Mouse (Mus musculus): ENCODE data around the gene Ddx58. TPM values are rescaled to one million over a fixed set of nuclear protein-coding genes. Genes with fewer than 3 reads are reported as not detected.

The Ddx58 gene
- polyA plus RNA-seq, 1 experiment, result 43.6 TPM

DNA sequence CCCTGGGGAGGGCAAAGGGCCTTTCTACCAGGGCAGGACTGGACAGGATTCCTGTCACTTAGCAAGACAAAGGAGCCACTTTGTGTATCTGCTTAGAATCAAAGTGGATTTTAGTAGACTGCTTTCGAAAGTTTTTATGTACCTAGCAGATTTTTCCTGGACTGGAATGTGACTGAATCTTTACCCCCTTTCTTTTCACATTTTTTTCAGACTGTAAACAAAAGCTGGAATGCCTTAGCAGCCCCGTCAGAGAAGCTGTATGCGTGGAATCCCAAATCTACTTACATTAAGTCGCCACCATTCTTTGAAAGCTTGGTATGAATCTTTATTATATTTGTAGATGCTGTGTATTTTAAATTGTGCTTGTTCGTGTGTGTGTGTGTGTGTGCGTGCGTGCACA is 51.7 kb downstream of the Ddx58 start:
- Histone ChIP-seq H3K4me1 (ENCODE audit: control insufficient read depth, insufficient read depth, low read length) (peaks cover 3% of the 10 kb centered on the region), H3K27ac (ENCODE audit: insufficient read depth, low read length) (no peak overlapping the region), H3K9ac (ENCODE audit: low read depth, poor library complexity, severe bottlenecking) (no peak overlapping the region), H3K4me3 (ENCODE audit: low read depth, low read length) (no peak overlapping the region), H3K36me3 (ENCODE audit: control insufficient read depth, insufficient read depth, low read length, poor library complexity, severe bottlenecking) (no peaks in the 10 kb centered on the region; the same call in 1 of the 2 replicates), H3K9me3 (replicated peaks; ENCODE audit: control insufficient read depth, insufficient read depth, low read length, poor library complexity, severe bottlenecking) (no peaks in the 10 kb centered on the region), H3K27me3 (ENCODE audit: control insufficient read depth, insufficient read depth, low read length, poor library complexity, severe bottlenecking) (no peaks in the 10 kb centered on the region)
- TF ChIP-seq CTCF (IDR thresholded peaks at IDR 0.05; ENCODE audit: low read depth, low read length), result no peak
- TF ChIP-seq POLR2A (IDR thresholded peaks at IDR 0.05; ENCODE audit: insufficient read depth, low read length), result no peak
- peak; percentile 36; the same call in 1 of the 2 replicates for TF ChIP-seq EP300 (IDR thresholded peaks at IDR 0.05; ENCODE audit: insufficient read depth, low read depth, low read length)

DNA sequence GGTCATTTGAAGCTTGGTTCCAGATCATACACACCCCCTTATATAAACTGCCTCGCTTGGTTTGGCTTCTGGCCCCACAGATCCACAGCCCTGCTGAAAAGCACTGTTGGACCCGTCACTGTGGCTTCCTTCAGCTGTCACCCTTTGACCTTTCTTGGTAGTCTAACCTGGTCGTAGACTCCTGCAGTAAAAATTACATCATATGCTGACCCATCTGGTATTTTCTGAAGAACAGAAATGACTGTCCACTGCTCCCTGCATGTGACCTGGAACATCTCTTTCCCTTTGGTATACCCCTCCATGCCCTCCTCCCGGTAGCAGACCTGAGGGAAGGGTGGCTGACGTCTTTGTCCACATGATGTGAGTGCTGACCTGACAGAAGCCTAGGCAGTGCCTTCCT is 55.2 kb downstream of the Ddx58 start:
- H3K36me3 ChIP-seq (ENCODE audit: control insufficient read depth, insufficient read depth, low read length, poor library complexity, severe bottlenecking), result peaks cover 3% of the 10 kb centered on the region; the same call in 1 of the 2 replicates
- no peak for TF ChIP-seq EP300 (IDR thresholded peaks at IDR 0.05; ENCODE audit: insufficient read depth, low read depth, low read length)
- no peak for TF ChIP-seq POLR2A (IDR thresholded peaks at IDR 0.05; ENCODE audit: insufficient read depth, low read length)
- TF ChIP-seq CTCF (IDR thresholded peaks at IDR 0.05; ENCODE audit: low read depth, low read length), result no peak

DNA sequence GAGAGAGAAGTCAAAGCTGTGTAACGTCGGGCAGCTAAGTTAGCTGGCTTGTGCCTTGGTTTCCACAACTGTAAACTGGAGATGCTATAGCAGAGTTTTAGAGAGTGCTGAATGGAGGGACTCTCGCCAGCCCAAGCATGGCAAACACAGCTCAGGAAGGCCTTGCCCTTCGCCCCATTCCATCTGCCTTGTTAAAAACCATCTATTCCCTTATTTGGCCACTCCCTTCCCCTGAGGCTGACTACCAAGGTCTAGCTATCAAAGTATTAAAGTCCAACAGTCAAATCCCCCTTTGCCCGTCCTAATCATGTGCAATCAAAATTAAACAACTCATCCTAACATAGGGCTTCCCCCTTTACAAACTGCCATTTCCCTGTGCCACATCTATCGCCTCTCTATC is 55.8 kb downstream of the Ddx58 start:
- H3K9me3 ChIP-seq (replicated peaks; ENCODE audit: control insufficient read depth, insufficient read depth, low read length, poor library complexity, severe bottlenecking), result no peaks in the 10 kb centered on the region
- no peak overlapping the region for H3K9ac ChIP-seq (ENCODE audit: low read depth, poor library complexity, severe bottlenecking)
- no peak overlapping the region for H3K4me3 ChIP-seq (ENCODE audit: low read depth, low read length)
- no peak for TF ChIP-seq POLR2A (IDR thresholded peaks at IDR 0.05; ENCODE audit: insufficient read depth, low read length)
- TF ChIP-seq EP300 (IDR thresholded peaks at IDR 0.05; ENCODE audit: insufficient read depth, low read depth, low read length), result no peak
- no peak for TF ChIP-seq CTCF (IDR thresholded peaks at IDR 0.05; ENCODE audit: low read depth, low read length)
- H3K4me1 ChIP-seq (ENCODE audit: control insufficient read depth, insufficient read depth, low read length), result peaks cover 3% of the 10 kb centered on the region
- no peaks in the 10 kb centered on the region for H3K27me3 ChIP-seq (ENCODE audit: control insufficient read depth, insufficient read depth, low read length, poor library complexity, severe bottlenecking)
- no peak overlapping the region for H3K27ac ChIP-seq (ENCODE audit: insufficient read depth, low read length)
- peaks cover 3% of the 10 kb centered on the region; the same call in 1 of the 2 replicates for H3K36me3 ChIP-seq (ENCODE audit: control insufficient read depth, insufficient read depth, low read length, poor library complexity, severe bottlenecking)

More for the DNA sequence above, 55.2 kb downstream of the Ddx58 start:
- H3K27me3 ChIP-seq (ENCODE audit: control insufficient read depth, insufficient read depth, low read length, poor library complexity, severe bottlenecking), result no peaks in the 10 kb centered on the region
- H3K27ac ChIP-seq (ENCODE audit: insufficient read depth, low read length), result no peak overlapping the region
- H3K9me3 ChIP-seq (replicated peaks; ENCODE audit: control insufficient read depth, insufficient read depth, low read length, poor library complexity, severe bottlenecking), result no peaks in the 10 kb centered on the region
- H3K9ac ChIP-seq (ENCODE audit: low read depth, poor library complexity, severe bottlenecking), result no peak overlapping the region
- no peak overlapping the region for H3K4me3 ChIP-seq (ENCODE audit: low read depth, low read length)
- H3K4me1 ChIP-seq (ENCODE audit: control insufficient read depth, insufficient read depth, low read length), result peaks cover 3% of the 10 kb centered on the region

DNA sequence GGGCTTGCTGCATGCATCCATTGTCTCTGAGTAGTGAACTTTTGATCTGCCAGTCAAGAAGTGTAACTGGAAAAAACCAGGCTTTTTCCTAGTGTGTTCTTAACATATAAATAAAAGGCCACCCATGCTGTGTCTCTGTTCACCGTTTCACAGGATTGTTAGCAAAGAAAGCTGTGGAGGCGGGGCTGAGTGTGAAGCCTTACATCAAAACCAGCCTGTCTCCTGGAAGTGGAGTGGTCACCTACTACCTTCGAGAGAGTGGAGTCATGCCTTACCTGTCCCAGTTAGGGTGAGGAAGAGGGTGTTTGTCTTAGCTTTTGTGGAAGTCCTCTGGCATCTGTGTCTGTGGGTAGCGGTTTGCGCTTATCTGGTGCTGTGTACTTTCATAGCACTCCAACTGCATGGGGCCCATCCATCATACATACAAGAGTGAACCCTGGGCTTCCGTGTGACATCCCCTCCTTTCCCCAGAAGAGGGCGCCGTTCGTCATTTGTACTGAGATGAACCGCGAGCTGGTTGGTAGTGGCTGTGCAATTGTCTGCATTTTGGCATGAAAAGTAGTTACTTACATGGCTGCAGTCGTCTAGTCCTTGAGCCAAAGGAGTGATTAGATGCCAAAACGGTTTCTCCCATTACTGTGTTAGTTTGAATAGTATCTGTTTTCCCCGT is 56.8 kb downstream of the Ddx58 start:
- H3K27ac ChIP-seq (ENCODE audit: insufficient read depth, low read length), result no peak overlapping the region
- H3K9me3 ChIP-seq (replicated peaks; ENCODE audit: control insufficient read depth, insufficient read depth, low read length, poor library complexity, severe bottlenecking), result no peaks in the 10 kb centered on the region
- TF ChIP-seq CTCF (IDR thresholded peaks at IDR 0.05; ENCODE audit: low read depth, low read length) (peak; percentile 79), EP300 (IDR thresholded peaks at IDR 0.05; ENCODE audit: insufficient read depth, low read depth, low read length) (no peak), POLR2A (IDR thresholded peaks at IDR 0.05; ENCODE audit: insufficient read depth, low read length) (no peak)
- H3K36me3 ChIP-seq (ENCODE audit: control insufficient read depth, insufficient read depth, low read length, poor library complexity, severe bottlenecking), result peaks cover 3% of the 10 kb centered on the region; the same call in 1 of the 2 replicates
- H3K4me3 ChIP-seq (ENCODE audit: low read depth, low read length), result no peak overlapping the region
- H3K4me1 ChIP-seq (ENCODE audit: control insufficient read depth, insufficient read depth, low read length), result peaks cover 3% of the 10 kb centered on the region
- H3K27me3 ChIP-seq (ENCODE audit: control insufficient read depth, insufficient read depth, low read length, poor library complexity, severe bottlenecking), result no peaks in the 10 kb centered on the region
- no peak overlapping the region for H3K9ac ChIP-seq (ENCODE audit: low read depth, poor library complexity, severe bottlenecking)

DNA sequence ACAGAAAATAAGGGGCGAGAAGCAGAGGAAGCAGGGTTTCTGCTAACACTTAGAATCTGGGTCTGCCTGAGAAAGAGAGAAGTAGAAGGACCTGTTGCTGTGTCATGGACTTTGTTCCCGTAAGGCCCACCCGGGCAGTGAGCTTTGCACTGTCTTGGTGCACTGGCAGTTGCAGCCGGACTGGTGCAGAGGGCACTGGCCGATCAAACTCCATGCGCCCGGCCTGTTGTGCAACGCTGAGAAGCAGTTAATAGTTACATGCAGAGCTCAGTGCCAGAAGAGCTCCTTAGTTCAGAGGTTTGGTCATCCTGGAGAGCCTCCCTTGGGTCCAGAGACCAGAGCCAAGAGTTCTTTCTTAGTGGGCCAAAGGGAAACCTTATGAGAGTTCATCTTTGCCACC is 57.9 kb downstream of the Ddx58 start:
- H3K4me1 ChIP-seq (ENCODE audit: control insufficient read depth, insufficient read depth, low read length), result no peaks in the 10 kb centered on the region
- H3K9ac ChIP-seq (ENCODE audit: low read depth, poor library complexity, severe bottlenecking), result no peak overlapping the region
- no peaks in the 10 kb centered on the region for H3K27me3 ChIP-seq (ENCODE audit: control insufficient read depth, insufficient read depth, low read length, poor library complexity, severe bottlenecking)
- H3K36me3 ChIP-seq (ENCODE audit: control insufficient read depth, insufficient read depth, low read length, poor library complexity, severe bottlenecking), result peaks cover 3% of the 10 kb centered on the region; the same call in 1 of the 2 replicates
- no peak overlapping the region for H3K27ac ChIP-seq (ENCODE audit: insufficient read depth, low read length)
- TF ChIP-seq CTCF (IDR thresholded peaks at IDR 0.05; ENCODE audit: low read depth, low read length), result no peak
- TF ChIP-seq POLR2A (IDR thresholded peaks at IDR 0.05; ENCODE audit: insufficient read depth, low read length), result no peak
- no peak for TF ChIP-seq EP300 (IDR thresholded peaks at IDR 0.05; ENCODE audit: insufficient read depth, low read depth, low read length)
- no peak overlapping the region for H3K4me3 ChIP-seq (ENCODE audit: low read depth, low read length)
- no peaks in the 10 kb centered on the region for H3K9me3 ChIP-seq (replicated peaks; ENCODE audit: control insufficient read depth, insufficient read depth, low read length, poor library complexity, severe bottlenecking)

DNA sequence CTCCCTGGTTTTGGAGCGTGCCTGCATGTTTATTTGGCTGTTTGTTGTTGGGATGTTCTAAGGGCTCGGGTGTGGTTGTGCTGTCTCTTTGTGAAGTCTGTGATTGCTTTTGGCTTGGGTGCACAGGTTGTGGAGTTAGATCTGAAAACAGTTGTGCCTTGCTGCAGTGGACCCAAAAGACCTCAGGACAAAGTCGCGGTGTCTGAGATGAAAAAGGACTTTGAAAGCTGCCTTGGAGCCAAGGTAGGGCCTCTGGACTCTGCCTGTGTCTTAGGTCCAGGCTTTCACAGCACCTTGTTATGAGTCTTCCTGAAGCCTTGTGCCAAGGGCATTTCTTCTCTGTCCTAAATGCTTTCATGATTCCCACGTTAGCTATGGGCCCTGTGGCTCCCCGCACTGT is 59.6 kb downstream of the Ddx58 start:
- TF ChIP-seq POLR2A (IDR thresholded peaks at IDR 0.05; ENCODE audit: insufficient read depth, low read length), result no peak
- no peak for TF ChIP-seq CTCF (IDR thresholded peaks at IDR 0.05; ENCODE audit: low read depth, low read length)
- TF ChIP-seq EP300 (IDR thresholded peaks at IDR 0.05; ENCODE audit: insufficient read depth, low read depth, low read length), result no peak
- Histone ChIP-seq H3K4me3 (ENCODE audit: low read depth, low read length) (no peak overlapping the region), H3K36me3 (ENCODE audit: control insufficient read depth, insufficient read depth, low read length, poor library complexity, severe bottlenecking) (peaks cover 3% of the 10 kb centered on the region; the same call in 1 of the 2 replicates), H3K27ac (ENCODE audit: insufficient read depth, low read length) (no peak overlapping the region), H3K27me3 (ENCODE audit: control insufficient read depth, insufficient read depth, low read length, poor library complexity, severe bottlenecking) (no peaks in the 10 kb centered on the region), H3K9ac (ENCODE audit: low read depth, poor library complexity, severe bottlenecking) (no peak overlapping the region), H3K4me1 (ENCODE audit: control insufficient read depth, insufficient read depth, low read length) (peaks cover 2% of the 10 kb centered on the region), H3K9me3 (replicated peaks; ENCODE audit: control insufficient read depth, insufficient read depth, low read length, poor library complexity, severe bottlenecking) (no peaks in the 10 kb centered on the region)

Measured in ES-Bruce4 (cell line).